Mouse (Mus musculus) embryonic fibroblast, embryonic 13.5 days (primary cell): Measurements from ENCODE around the gene E030018B13Rik.

Experiments used
- CTCF ChIP-seq: IDR thresholded peaks from 2 replicates; pipeline ENCODE4 v1.5.1; 2011; ENCODE audit warnings: mild to moderate bottlenecking, control low read depth, low read length, moderate library complexity, borderline replicate concordance; ENCODE audit not compliant: insufficient read depth
- POLR2A ChIP-seq: IDR thresholded peaks from 2 replicates; pipeline ENCODE4 v1.6.1; 2011; ENCODE audit warnings: low read depth, mild to moderate bottlenecking, control low read depth, low read length, moderate library complexity

DNA sequence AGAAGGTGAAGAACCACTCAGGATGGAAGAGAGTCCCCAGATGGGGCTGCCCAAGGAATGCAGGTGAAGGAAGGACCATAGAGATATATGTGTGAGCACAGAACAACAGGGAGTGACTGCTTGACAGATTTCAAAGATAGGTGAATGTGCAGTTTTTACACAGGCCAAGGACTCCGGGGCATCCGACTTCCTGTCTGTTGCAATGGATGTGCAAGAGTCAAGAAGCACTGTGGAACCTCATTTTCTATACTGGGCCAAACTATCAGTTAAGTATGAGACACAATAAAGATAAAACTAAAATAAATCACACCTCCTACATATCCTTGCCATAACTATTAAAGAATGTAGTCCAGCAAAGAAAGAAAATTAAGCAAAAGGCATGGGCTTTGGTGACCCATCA lies 40.0 kb upstream of the E030018B13Rik start:
- TF ChIP-seq CTCF (no peak), POLR2A (no peak)
